Mouse (Mus musculus) cerebellum, adult 2 months (tissue): Measurements from ENCODE around the gene Znfx1. TPM values are rescaled to one million over a fixed set of nuclear protein-coding genes. Genes with fewer than 3 reads are reported as not detected.

Experiments used
- DNase-seq, 2 experiments: peaks; one replicate each; pipeline ENCODE4 v3.0.0; 2021
- H3K27ac ChIP-seq: fragments of 200-500 bp; 2 replicates; pipeline ENCODE4 v1.5.1; 2012; ENCODE audit warnings: low read length, control low read depth, inconsistent platforms; ENCODE audit not compliant: insufficient read depth
- H3K27me3 ChIP-seq: fragments of 200-500 bp; 2 replicates; pipeline ENCODE4 v1.6.1; 2012; ENCODE audit warnings: inconsistent platforms, mild to moderate bottlenecking, low read length, moderate library complexity; ENCODE audit not compliant: control insufficient read depth, insufficient read depth
- H3K4me1 ChIP-seq: fragments of 200-500 bp; 2 replicates; pipeline ENCODE4 v1.6.1; 2011; ENCODE audit warnings: low read length; ENCODE audit not compliant: control insufficient read depth, insufficient read depth
- H3K4me3 ChIP-seq: fragments of 200-500 bp; replicated peaks from 2 replicates; pipeline ENCODE3; 2011; ENCODE audit warnings: mild to moderate bottlenecking, low read depth, low read length, control low read depth; ENCODE audit not compliant: insufficient read depth
- CTCF ChIP-seq: fragments of 200-500 bp; IDR thresholded peaks from 2 replicates; pipeline ENCODE4 v1.5.1; 2011; ENCODE audit warnings: low read depth, mild to moderate bottlenecking, control low read depth, low read length, moderate library complexity, borderline replicate concordance; ENCODE audit not compliant: insufficient read depth
- POLR2A ChIP-seq: fragments of 200-500 bp; IDR thresholded peaks from 2 replicates; pipeline ENCODE4 v1.6.1; 2011; ENCODE audit warnings: low read length, control low read depth, borderline replicate concordance; ENCODE audit not compliant: insufficient read depth
- WGBS: fragments of 180-500 bp; shearing (Covaris S2); methylation state at CpG from one replicate; pipeline ENCODE4 v1.1.7; 2018; 5-methylcytosine and 5-hydroxymethylcytosine counted together
- polyA plus RNA-seq: library from polyadenylated mRNA; depleted of rRNA; stranded (reverse); fragments of >200 nt; gene quantifications from 2 replicates; pipeline ENCODE4 v1.2.3, GENCODE M21; 2012

Gene Znfx1
- polyA plus RNA-seq, 1 experiment, result 25.9 TPM

DNA sequence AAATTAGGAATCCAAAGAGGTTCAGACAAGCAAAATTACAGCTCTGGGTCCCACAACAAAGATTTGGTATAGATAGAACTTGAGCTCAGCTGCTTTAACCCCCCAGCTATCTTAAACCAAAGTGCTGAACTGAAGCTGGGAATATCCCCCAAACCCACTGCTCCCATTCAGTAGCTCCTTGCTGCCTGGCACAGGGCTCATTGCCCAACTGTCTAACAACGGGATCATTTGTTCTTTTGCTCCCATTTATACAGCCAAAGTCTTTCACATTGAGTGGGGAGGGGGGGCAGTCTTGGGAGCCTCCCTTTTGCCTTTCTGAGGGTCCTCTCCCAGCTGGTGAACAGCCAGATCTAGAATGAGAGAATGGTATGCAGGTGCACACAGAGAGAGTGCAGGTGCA is 27.5 kb upstream of the Znfx1 start:
- WGBS, result 55% methylated on average over 1 of the region's 1 CpGs
- TF ChIP-seq POLR2A, result no peak
- H3K27ac ChIP-seq, result no peak overlapping the region
- no peak overlapping the region for H3K4me3 ChIP-seq
- peaks cover 8% of the 10 kb centered on the region for H3K4me1 ChIP-seq
- no peaks in the 10 kb centered on the region for H3K27me3 ChIP-seq
- no peak for DNase-seq

DNA sequence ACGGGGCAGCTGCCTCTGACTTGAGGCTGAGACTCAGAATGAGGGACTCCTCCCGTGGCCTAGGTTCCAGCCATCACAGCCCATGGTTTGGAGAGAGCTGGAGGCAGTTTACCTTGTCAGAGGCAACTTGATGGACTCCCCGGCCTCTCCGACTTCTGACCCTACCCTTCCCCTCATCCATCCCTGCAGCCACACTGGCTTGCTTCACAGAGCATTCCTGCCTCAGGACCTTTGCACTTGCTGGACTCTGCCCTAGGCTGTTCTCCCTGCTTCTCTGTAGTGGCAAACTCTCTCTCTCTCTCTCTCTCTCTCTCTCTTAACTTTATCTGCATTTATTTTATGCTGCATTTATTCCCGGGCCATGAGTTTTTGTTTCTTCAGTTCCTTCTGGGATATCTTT is 24.0 kb upstream of the Znfx1 start:
- no peak for TF ChIP-seq POLR2A
- no peak for TF ChIP-seq CTCF
- no peaks in the 10 kb centered on the region for H3K4me1 ChIP-seq
- no peak overlapping the region for H3K4me3 ChIP-seq
- no peaks in the 10 kb centered on the region for H3K27me3 ChIP-seq
- WGBS, result 81% methylated on average over 5 of the region's 5 CpGs
- no peak for DNase-seq
- no peak overlapping the region for H3K27ac ChIP-seq

DNA sequence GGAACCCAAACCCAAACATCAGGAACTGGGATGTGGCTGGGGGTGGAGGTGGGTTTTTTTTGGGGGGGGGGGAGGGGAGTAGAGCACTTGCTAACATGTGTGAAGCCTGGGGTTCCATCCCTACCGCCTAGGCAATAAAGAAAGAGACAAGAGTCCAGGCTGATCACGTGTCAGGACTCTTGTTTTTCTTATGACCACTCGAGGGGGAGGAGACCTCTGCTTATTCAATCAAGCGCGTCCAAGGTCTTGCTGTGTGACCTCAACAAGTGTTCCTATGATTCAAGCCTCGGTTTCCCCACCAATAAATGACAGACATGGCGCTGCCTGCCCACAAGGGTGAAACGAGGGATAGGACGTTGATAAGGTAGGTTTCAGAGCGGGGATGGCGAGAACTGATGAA is 23.3 kb upstream of the Znfx1 start:
- Histone ChIP-seq H3K4me1 (no peaks in the 10 kb centered on the region), H3K27me3 (no peaks in the 10 kb centered on the region), H3K27ac (no peak overlapping the region), H3K4me3 (no peak overlapping the region)
- 69% methylated on average over 11 of the region's 11 CpGs for WGBS
- no peak for DNase-seq
- no peak for TF ChIP-seq POLR2A

DNA sequence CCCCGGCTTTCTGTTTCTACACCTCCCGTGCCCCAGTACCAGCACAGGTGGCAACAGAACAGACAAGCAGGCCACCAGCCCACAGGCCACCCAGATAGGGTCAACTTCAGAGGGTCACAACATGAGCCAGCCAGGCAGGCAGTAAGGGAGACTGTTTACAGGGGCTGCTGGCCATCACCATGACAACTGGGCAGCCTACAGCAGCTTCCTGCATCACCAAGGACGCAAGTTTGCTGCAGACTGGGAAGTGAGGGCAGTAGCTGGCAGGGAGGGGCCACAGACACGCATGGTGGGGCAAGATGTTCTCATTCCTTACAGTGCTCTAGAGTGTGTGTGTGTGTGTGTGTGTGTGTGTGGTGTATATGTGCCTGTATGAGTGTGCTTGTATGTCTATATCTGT is 18.8 kb upstream of the Znfx1 start:
- H3K27ac ChIP-seq, result no peak overlapping the region
- no peak for DNase-seq
- peaks cover 29% of the 10 kb centered on the region for H3K4me1 ChIP-seq
- H3K27me3 ChIP-seq, result no peaks in the 10 kb centered on the region
- H3K4me3 ChIP-seq, result no peak overlapping the region
- no peak for TF ChIP-seq POLR2A
- no peak for TF ChIP-seq CTCF
- WGBS, result 82% methylated on average over 4 of the region's 4 CpGs

DNA sequence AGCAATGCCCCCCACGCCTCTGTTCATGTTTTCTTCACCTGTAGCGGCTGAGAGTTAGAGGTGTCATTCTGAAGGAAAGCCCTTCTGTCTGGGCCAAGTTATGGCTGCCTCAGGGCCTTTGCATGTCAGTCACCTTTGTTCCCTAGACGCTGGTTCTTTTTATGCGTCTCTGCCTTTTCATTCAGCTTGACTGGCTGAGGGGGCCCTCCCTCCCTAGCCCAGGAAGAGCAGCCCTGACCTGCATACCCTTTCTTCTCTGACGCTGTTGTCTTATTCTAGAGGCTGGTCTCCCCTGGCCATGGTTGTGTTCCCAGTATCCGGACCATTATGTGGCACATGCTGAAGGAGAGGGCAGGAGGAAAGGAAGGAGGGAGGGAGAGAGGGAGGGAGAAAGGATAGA is 18.3 kb upstream of the Znfx1 start:
- Histone ChIP-seq H3K4me1 (peaks cover 29% of the 10 kb centered on the region), H3K27me3 (no peaks in the 10 kb centered on the region), H3K27ac (no peak overlapping the region), H3K4me3 (no peak overlapping the region)
- 87% methylated on average over 6 of the region's 6 CpGs for WGBS
- TF ChIP-seq CTCF (no peak), POLR2A (no peak)
- DNase-seq, result no peak

DNA sequence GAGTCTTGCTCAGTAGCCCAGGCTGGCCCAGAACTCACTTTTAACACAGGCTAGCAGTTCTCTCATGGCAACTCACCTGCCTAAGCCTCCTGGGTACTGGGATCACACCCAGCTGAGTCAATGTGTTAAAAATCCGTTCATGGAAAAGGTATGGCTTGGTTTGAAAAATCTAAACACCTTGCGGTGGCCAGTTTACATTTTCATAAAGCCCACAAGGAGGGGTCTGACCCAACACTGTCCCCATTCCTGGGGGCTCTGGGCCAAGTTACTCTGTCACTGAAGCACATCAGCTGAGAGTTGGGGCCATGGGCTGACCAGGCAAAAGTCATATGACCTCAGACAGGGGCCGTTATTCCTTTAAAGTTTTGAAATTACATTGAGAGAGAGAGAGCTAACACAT is 17.6 kb upstream of the Znfx1 start:
- TF ChIP-seq POLR2A, result no peak
- TF ChIP-seq CTCF, result no peak
- Histone ChIP-seq H3K27ac (peak overlapping the region; percentile 90), H3K4me1 (peaks cover 29% of the 10 kb centered on the region), H3K27me3 (no peaks in the 10 kb centered on the region), H3K4me3 (no peak overlapping the region)
- DNase-seq, result no peak
- 67% methylated on average over 3 of the region's 3 CpGs for WGBS

DNA sequence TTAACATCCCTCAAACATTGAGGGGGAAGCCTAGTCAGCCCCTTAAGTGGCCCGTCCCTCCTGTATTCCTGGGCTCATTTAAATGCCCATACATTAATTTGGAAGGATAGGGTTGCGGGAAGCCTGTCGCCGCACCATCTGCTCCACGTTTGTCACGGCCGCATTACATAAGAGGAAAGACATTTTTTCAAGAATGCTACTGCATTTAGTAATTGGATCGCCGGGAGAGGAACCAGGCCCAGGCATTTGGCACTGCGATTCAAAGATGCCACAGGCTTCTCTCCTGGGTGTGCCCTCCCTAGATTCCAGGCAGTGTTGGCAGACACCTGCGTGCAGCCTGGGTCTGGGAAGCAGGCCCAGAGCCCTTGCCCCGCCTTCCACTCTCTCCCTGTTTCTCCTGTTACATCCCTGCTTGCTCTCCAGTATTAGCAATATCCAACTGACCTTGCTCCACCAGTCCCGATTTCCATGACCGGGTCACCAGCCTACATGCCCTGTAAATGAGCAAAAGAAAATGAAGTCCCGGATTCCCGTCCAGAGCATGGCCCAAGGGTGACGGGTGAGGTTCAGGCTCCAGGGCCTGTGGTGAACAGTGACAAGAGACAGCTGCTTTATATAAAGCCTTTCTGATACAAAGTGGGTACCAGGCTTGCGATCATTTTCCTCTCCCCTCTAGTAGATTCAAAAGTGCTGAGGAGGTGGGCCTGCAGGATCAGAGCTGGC is 16.9 kb upstream of the Znfx1 start:
- Histone ChIP-seq H3K4me1 (peaks cover 29% of the 10 kb centered on the region), H3K27me3 (no peaks in the 10 kb centered on the region), H3K27ac (peak overlapping the region; percentile 90), H3K4me3 (no peak overlapping the region)
- peak; percentile 91 to 96 for DNase-seq
- TF ChIP-seq CTCF (no peak), POLR2A (no peak)
- 11% methylated on average over 18 of the region's 18 CpGs for WGBS

DNA sequence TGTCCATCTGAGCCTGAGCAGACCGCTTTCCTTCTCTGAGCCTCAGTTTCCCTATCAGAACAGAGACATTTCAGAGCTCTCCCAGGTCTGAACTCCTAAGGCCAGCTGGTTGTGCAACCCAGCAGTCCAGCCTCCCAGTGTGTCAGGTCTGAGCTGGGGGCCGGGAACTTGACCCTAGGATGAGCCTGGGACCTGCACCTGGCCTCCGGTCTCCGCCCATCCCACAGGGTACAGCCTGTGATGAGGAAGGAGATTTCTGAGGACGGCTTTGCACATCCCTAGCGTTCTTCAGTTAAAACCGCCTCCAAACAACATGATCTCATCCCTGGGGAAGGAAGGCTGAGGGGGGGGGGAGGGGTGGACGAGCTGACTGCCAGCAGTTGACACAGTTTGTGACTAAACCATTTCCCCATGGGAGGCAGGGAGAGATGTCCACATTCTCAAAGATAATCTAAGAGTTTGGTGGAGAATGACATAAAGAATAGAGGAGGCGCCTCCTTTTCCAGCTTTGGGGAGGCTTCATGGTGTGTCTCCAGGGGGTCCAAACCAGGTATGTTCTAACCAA is 16.2 kb upstream of the Znfx1 start:
- Histone ChIP-seq H3K27me3 (no peaks in the 10 kb centered on the region), H3K27ac (peak overlapping the region; percentile 92), H3K4me1 (peaks cover 29% of the 10 kb centered on the region), H3K4me3 (no peak overlapping the region)
- DNase-seq, result peak in 1 of 2 experiments; percentile 41
- no peak for TF ChIP-seq POLR2A
- TF ChIP-seq CTCF, result no peak
- WGBS, result 28% methylated on average over 9 of the region's 9 CpGs
